Mouse (Mus musculus): ENCODE results near the gene Rela. TPM values are rescaled to one million over a fixed set of nuclear protein-coding genes. Genes with fewer than 3 reads are reported as not detected.

Gene Rela
- polyA plus RNA-seq, 1 experiment, result 53.6 TPM

DNA sequence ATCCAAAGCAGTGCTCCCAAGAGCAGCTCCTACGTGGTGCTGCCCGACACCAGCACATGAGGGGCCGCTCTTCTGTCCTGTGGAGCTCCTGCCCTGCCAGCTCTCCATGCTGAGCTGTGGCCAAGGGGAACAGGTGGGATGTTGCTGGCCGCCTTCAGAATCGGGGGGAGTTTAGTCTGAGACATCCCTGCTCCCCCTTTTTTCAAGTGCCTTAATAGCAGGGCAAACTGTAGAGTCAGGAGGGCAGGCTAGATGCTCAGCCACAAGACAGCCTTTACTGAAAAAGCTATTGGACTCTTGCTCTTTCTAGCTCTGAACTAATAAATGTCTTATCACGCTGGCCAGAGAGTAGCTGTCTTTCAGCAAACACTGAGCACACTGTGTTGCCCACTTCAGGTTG, 10.5 kb downstream of the Rela start:
- no peak overlapping the region for H3K4me3 ChIP-seq (ENCODE audit: insufficient read depth, low read length)
- H3K4me1 ChIP-seq (ENCODE audit: control insufficient read depth, insufficient read depth, low read length), result no peaks in the 10 kb centered on the region
- no peak for TF ChIP-seq POLR2A (IDR thresholded peaks at IDR 0.05; ENCODE audit: low read depth, low read length)
- no peak for TF ChIP-seq CTCF (IDR thresholded peaks at IDR 0.05; ENCODE audit: borderline replicate concordance, insufficient read depth, low read length)
- no peak overlapping the region for H3K27ac ChIP-seq (ENCODE audit: insufficient read depth, low read length)

DNA sequence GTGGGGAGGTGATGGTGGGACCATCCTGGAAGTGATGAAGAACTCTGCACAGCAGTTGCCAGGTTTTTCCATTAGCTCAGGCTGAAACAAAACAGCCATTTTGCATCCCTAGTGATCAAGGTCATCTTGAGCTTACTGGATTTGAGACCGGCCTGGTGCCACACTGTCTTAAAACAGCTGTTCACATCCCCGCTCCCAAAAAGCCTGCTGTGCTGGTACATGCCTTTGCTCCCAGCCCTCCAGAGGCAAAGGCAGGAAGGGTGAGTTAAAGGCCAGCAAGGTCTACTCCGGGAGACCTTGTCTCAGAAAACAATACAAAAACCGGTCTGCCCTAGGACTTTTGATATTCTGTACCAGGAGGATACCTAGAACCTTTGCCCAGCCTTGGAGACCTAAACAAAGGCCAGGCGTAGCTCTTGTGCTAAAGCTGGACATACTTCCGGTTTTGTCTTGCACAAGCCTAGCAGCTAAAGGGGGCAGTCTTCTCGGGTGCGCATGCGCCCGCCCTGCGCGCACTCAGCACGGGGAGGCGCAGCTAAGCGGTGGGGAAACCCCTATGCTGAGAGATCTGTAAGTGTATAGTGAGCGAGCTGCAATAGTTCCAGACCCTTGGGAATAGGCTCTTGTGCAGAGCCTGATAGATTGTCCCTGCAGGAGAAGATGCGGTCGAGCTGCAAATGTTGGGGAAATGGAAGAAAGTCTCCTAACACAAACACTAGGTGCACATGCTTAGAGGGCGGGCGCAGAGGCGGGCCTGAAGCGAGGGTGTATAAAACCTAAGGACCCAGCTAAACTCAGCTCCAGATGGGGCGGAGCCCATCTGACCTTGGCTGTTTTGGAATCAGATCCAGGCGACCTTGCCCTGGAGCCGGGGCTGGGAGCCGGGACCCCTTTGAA, 11.4 kb downstream of the Rela start:
- Histone ChIP-seq H3K27ac (ENCODE audit: insufficient read depth, low read length) (no peak overlapping the region), H3K4me3 (ENCODE audit: insufficient read depth, low read length) (no peak overlapping the region), H3K4me1 (ENCODE audit: control insufficient read depth, insufficient read depth, low read length) (no peaks in the 10 kb centered on the region)
- TF ChIP-seq POLR2A (IDR thresholded peaks at IDR 0.05; ENCODE audit: low read depth, low read length), result peak; percentile 41
- TF ChIP-seq CTCF (IDR thresholded peaks at IDR 0.05; ENCODE audit: borderline replicate concordance, insufficient read depth, low read length), result no peak

DNA sequence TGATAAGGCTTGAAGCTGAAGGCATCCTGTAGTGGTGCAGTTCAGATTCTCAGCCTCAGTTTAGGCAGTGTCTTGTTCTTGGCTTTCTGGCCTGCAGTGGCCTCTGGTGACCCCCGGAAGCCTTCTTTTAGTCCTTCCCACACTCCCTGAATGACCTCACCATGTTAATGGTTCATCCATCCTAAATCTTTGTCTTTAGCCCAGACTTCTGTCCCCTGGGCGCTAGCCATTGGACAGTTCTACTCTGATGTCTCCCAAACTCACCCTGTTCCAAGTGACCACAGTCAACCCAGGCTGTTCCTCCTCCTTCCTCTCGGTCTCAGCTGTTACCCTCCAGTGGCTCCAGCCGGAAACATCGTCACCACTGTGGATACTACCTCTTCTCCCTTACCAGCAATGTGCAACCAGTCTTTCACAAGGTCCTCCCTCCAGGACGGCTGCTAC, 12.0 kb downstream of the Rela start:
- no peak for TF ChIP-seq POLR2A (IDR thresholded peaks at IDR 0.05; ENCODE audit: low read depth, low read length)
- no peak for TF ChIP-seq CTCF (IDR thresholded peaks at IDR 0.05; ENCODE audit: borderline replicate concordance, insufficient read depth, low read length)
- no peak overlapping the region for H3K4me3 ChIP-seq (ENCODE audit: insufficient read depth, low read length)
- no peaks in the 10 kb centered on the region for H3K4me1 ChIP-seq (ENCODE audit: control insufficient read depth, insufficient read depth, low read length)
- H3K27ac ChIP-seq (ENCODE audit: insufficient read depth, low read length), result no peak overlapping the region

DNA sequence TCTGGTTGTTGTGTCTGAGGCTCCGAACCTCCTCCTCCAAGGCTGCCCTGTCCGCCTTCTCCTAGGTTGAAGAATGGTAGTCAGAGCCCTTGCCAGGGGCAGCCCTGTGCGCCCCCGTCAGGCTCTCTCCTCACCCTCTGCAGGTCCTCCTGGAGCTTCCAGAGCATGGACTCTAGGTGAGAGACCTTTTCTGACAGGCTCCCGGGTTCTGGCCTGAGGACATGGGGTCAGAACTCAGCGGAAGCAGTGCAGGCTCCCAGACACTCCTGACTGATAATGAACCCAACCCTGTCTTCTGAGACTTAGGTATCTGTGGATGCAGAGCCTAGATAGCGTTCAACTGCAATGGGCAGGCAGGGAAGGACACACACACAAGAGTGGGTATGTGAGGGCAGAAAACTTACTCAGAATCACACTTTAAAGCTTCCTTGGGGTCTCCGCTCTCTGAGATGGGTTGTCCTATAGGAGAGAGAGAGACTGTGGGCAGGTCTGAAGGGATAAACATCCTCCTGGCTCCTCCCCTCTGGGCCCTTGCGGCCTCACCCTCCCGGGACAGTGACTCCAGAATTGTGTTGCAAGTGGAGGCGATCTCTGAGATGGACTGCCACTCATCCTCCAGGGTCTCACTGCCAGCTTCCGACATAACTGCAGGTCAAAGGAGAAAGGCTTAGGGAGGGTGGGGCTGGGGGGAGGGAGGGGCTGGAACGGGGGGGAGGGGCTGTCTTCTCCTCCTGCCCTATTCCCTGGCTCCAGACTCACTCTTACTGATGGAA, 14.4 kb downstream of the Rela start:
- Histone ChIP-seq H3K4me1 (ENCODE audit: control insufficient read depth, insufficient read depth, low read length) (peaks cover 7% of the 10 kb centered on the region; the same call in 1 of the 2 replicates), H3K27ac (ENCODE audit: insufficient read depth, low read length) (no peak overlapping the region), H3K4me3 (ENCODE audit: insufficient read depth, low read length) (no peak overlapping the region)
- TF ChIP-seq CTCF (IDR thresholded peaks at IDR 0.05; ENCODE audit: borderline replicate concordance, insufficient read depth, low read length) (no peak), POLR2A (IDR thresholded peaks at IDR 0.05; ENCODE audit: low read depth, low read length) (no peak)

DNA sequence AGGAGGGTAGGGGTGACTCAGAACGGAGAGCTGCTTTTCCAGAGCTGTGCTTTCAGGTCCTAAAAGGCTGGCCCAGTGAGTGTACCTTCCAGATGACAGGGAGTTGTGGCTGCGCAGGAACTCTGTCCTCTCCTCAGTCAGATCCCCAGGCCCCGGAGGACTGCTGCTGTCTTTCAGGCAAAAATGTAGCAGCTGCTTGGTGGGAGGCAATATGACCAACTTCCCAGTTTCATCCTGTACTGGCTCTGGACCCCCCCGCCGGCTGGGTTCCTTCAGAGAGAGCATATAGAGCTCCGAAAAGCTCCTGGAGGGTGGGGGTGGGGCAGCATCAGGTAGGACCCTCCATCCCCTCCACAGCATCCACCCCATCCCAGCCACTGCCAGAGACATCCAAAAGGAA, 15.3 kb downstream of the Rela start:
- H3K4me3 ChIP-seq (ENCODE audit: insufficient read depth, low read length), result no peak overlapping the region
- no peak overlapping the region for H3K27ac ChIP-seq (ENCODE audit: insufficient read depth, low read length)
- no peak for TF ChIP-seq CTCF (IDR thresholded peaks at IDR 0.05; ENCODE audit: borderline replicate concordance, insufficient read depth, low read length)
- no peak for TF ChIP-seq POLR2A (IDR thresholded peaks at IDR 0.05; ENCODE audit: low read depth, low read length)
- H3K4me1 ChIP-seq (ENCODE audit: control insufficient read depth, insufficient read depth, low read length), result peaks cover 7% of the 10 kb centered on the region; the same call in 1 of the 2 replicates

DNA sequence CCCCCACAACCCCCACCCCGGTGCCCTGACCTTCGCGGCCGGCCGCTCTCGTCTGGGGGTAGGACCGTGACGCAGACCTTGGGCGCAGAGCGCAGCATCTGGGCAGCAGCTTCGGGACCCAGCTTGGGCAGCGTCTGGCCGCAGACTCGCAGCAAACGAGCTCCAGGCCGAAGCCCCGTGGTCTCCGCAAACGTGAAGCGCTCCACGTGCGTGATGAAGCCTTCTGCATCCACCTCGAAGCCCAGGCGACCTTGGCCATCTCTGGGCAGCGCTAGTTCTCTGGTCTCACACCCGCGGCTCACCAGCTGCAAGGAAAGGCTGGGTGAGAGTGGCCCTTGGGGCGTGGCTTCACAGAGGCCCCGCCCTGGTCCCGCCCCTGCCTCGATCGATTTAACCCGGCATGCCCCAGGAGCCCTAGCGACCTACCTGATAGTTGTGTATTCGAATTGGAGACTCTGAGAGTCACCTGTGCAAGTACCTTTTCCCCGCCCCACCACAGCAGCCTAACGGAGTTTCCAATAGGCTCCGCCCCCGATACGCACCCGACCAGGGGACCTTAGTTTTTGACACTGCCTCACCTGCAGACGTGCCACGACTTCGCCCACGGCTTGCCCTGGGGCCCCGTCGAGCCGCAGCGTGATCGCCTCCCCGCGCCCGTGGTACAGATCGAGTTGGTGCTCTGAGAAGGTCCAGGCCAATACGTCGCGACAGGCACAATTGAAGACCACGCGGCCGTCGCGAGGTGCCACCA, 16.9 kb downstream of the Rela start:
- TF ChIP-seq POLR2A (IDR thresholded peaks at IDR 0.05; ENCODE audit: low read depth, low read length) (no peak), CTCF (IDR thresholded peaks at IDR 0.05; ENCODE audit: borderline replicate concordance, insufficient read depth, low read length) (no peak)
- Histone ChIP-seq H3K27ac (ENCODE audit: insufficient read depth, low read length) (no peak overlapping the region), H3K4me3 (ENCODE audit: insufficient read depth, low read length) (no peak overlapping the region), H3K4me1 (ENCODE audit: control insufficient read depth, insufficient read depth, low read length) (peaks cover 7% of the 10 kb centered on the region; the same call in 1 of the 2 replicates)

DNA sequence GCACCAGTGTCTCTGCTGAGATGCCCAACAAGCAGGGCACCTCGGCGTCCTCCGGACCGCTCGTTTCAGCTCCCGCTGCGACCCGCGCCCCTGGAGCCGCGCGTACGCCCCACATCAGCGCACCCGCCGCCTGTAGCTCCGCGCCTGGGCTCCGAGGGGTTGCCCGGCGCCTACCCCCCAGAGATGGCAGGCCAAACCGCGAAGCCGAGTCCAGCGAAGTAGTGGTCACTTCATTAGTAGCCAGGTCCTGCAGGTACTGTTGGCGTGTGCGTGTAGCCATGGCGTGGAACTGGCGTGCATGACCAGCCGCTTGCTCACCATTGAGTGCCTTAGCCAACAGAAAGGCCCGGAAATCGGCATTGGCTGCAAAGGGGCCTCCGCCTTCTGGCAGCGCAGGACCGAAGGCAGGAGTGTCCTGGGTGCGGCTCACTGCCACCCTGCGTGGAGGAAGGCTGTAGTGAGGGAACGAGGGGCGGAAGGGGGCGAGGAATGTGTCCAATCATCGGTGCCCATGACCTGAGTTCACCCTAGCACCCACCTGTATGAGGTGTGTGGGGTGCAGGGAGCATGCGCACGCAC, 17.5 kb downstream of the Rela start:
- no peak overlapping the region for H3K4me3 ChIP-seq (ENCODE audit: insufficient read depth, low read length)
- H3K27ac ChIP-seq (ENCODE audit: insufficient read depth, low read length), result no peak overlapping the region
- TF ChIP-seq CTCF (IDR thresholded peaks at IDR 0.05; ENCODE audit: borderline replicate concordance, insufficient read depth, low read length) (no peak), POLR2A (IDR thresholded peaks at IDR 0.05; ENCODE audit: low read depth, low read length) (no peak)
- H3K4me1 ChIP-seq (ENCODE audit: control insufficient read depth, insufficient read depth, low read length), result peaks cover 7% of the 10 kb centered on the region; the same call in 1 of the 2 replicates

DNA sequence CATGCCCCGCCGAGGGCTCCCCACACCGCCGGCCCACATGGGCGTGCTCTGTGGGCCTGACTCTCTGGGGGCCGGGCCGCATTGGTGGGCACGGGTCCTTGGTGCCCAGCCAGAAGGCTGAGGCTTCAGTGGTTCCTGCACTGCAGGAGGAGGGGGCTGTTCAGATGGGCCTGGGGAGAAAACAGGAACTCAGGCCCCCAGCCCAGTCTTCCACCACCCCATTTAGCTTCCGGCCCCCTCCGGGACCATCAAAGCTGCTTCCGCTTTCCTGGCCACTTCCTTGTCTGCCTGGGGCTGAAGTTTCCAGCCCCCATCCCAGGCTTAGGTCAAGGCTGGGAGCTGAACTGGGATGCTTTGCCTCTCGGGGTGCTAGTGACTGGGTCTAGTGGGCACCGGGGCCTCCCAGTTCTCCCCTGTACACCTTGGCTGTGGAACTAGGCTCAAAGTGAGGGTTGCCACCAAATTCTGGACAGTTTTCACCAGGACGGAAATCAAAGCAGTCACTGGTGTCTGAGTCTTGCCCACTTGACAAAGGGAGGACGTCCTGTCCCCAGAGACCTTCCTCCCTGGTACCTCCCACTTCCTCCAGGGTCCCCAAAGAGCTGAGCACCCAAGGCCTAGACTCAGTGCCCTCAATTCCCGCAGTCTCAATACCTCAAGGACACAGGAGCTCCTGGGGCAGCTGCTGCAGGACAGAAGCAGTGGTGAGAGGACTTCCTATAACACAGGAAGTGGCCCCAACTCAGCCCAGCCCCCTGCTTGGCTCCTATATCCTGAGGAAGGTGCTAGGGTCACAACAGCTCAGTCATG, 23.9 kb downstream of the Rela start:
- Histone ChIP-seq H3K4me1 (ENCODE audit: control insufficient read depth, insufficient read depth, low read length) (peaks cover 11% of the 10 kb centered on the region; the same call in 1 of the 2 replicates), H3K4me3 (ENCODE audit: insufficient read depth, low read length) (no peak overlapping the region), H3K27ac (ENCODE audit: insufficient read depth, low read length) (no peak overlapping the region)
- no peak for TF ChIP-seq POLR2A (IDR thresholded peaks at IDR 0.05; ENCODE audit: low read depth, low read length)
- no peak for TF ChIP-seq CTCF (IDR thresholded peaks at IDR 0.05; ENCODE audit: borderline replicate concordance, insufficient read depth, low read length)

Data from embryonic fibroblast, embryonic 13.5 days (primary cell).